Mouse (Mus musculus): Measurements from ENCODE around the gene Mob3b. TPM values are rescaled to one million over a fixed set of nuclear protein-coding genes. Genes with fewer than 3 reads are reported as not detected.
A peak's percentile ranks its signal among the peaks of the same experiment; 100 is the strongest.

Mob3b gene
- total RNA-seq, 4 experiments from 2014 or later, result 1.5 to 2.5 (median 1.9) TPM

DNA sequence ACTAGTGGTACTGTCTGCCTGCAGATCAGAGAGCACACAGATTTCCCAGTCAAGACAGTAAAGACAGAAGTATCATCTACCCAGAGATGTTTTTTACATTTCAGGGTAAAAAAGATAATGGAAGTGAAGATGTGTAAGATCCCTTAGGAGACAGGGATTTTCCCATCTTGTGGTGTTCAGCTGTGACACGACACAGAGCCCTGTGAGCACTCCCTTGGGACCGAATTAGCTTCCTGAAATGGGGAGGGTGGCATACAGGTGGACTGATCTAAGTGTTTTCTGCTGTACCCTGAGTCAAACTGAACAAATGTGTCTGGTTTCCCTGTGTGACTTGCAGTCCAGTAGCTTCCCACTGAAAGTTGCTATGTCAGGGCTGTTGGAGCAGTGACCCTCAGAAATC lies 42.3 kb downstream of the Mob3b start:
- no peak for DNase-seq (ENCODE audit: low spot score)

DNA sequence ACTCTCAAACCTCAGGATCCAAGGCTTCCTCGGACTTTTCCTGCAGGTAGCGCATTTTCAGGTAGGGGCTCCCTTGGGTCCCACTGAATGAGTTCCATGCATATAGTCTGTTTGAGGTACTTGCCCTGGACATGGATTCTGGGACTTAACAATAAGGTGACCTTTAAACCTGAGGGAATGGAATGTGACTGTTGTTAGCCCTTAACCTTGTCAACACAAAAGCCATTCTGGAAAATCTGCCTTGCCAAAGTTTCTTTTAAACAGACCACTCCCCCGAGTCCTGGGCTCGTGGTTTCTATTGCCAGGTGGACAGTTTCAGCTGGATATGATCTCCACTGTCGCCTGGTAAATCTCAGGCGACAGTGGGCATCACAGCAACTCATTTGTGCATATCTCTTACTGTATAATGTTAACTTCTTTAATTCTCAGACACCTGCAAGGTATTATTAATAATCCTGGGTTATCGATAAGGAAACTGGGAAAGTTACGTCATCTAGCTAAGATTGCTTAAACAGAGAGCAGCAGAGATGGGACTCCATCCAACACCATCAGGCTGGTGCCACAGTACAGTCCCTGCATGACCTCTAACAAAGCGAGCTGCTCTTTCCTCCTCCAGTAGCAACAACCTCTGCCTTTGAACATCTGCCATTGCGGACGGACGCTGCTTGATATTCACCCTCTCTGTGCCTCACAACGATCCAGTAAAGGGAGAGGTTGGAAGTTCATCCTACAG lies 43.6 kb downstream of the Mob3b start:
- no peak for DNase-seq (ENCODE audit: low spot score)

DNA sequence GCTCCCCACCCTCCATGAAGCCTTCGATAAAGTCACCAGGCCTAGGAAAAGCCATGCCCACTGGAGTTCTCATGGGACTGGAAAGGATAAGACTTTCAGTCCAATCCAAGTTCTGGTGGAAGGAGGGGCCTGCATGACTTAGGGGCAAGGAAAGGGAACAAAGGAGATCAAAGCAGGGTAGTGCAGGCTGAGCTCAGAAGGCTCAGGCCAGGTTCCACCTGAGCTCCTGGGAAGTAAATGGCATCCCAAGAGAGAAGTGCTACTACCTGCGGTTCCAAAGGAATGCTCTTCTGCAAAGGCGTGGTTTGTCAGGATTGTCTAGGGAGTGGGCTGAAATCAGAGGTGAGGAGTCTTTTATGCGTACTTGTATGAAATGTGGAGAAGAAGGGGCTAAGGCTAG lies 44.8 kb downstream of the Mob3b start:
- no peak for DNase-seq (ENCODE audit: low spot score)

DNA sequence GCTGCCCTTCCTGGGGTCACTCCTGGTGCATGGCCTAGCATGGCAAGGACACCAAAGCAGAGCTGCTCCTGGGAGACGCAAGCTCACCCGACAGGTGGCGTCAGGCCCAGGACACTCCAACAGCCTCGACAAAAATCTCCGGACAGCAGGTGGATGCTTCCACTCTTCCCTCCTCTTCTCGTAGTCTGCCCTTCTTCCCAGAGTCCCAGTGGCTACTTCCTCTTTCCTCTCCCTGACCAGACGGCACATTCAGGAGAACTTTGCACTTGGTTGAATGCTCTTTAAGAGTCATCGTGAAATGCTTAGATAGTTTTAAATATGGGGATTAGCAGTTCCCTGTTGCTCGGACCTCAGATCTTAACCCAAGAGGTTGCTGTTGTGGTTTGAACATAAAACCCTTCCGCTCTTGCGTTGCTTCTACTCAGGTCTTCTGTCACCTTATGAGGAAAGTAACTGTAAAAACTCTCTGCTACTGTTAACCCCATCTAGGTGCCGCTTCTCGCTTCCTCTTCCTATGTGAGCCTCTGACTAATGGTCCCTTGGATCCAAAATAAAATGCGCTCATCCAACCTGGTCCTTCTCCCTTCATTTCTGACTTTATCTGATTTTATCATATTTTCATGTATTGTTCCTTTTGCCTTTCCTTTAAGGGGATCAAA lies 52.0 kb downstream of the Mob3b start:
- no peak for DNase-seq (ENCODE audit: low spot score)

DNA sequence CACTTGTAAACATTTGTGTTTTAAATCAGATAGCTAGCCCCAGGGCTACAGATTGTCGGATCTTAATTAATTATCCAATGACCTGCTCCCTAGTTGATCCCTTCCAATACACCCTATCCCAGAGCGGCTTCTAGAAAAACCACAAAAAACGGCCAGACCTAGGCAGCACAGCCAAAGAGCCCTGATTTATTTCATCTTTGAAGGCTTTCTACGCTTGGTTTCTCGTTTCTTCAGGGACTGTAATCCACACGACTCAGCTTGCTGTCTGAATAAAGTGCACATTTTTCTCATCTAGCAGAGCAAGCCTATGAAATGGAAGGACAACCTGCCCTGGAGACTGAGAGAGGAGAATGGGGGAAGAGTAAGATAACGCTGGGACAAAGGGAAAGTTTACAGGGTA lies 56.1 kb downstream of the Mob3b start:
- DNase-seq (ENCODE audit: low spot score), result no peak

DNA sequence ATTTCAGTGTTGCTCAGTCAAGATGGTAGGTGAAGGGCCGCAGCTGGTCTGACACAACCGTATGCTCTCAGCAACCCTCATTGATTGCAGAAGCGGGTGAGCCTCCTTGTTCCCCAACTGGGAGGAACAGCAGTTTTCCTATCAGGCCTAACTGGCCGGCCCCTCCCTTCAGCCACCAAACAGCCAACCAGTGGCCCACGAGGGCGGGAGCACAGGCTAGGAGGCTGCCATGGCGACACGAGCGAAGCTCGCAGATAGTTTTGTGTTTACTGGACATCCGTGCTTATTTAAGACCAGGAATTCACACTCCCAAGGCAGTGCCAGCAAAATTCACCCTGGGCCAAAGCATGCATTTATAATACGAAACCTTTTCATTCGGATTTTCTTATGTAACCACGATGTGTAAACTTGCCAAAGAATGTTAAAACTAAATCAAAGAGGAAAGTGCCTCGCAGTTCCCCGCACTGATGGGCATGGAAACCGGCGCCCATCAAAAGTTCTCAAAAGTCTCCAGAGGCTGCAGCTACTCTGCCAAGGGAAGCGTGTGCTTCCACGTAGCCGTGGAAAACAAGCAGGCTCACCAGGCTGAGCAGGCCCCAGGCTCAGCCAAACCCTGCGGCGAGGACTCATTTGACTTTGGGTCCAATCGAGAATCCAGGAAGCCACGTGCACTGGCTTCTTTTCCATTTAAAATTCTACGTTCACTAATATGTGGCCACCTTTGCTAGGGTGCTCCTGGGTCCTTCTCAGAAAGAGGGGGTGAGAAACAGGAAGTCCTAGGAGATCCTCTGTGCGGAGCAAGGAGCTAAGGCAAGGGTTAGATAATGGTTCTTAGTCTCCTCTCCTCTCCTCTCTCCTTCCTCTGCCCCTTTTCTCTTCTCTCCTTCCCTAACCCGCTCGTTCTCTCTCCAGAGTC lies 57.2 kb downstream of the Mob3b start:
- peak; percentile 83 for DNase-seq (ENCODE audit: low spot score)

DNA sequence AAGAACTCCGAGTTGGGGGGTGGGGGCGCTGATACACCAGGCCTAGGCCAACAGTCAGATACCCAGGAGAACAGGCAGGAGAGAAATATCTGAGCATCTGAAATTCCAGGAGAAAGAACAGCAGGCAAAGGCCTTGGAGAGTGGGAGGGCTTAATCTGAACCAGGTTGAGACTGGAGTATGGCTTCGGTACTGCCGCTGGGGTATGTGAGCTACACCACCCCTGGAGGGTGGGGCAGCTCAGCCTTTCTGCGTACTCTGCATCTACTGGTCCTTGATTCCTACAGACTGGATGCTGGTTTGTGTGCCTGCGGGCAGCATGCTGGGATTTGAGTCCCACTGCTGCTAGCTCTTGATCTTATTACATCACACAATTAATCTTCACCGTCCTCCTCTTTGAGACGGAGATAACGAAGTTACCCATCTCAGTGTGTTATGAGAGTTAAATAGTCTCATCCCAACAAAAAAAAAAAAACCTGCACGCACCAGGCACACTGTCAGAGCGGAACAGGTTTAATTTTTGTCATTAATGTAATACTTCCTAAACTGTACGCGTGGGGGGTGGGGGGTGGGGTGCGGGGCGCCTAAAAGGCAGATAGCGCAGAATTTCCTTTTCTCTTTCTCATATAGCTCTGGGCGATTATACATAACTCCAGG lies 57.9 kb downstream of the Mob3b start:
- no peak for DNase-seq (ENCODE audit: low spot score)

DNA sequence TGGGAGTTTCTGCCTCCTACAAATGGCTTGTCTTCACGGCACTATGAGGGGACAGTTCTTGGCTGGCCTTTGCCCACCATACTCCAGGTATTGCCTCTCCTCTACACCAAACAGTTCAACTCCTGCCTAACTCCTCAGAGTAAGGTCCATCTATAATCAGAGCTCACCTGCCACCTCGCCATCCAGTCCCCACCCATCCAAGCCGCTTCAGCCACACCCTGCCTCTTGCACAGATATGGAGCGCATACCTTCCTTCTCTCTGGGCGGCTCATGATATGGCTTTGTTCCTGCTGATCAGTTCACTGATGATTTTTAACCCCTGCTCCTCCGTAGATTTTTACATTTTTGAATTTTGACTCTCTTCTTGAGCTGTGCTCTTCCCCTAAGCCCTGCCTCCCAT lies 58.7 kb downstream of the Mob3b start:
- no peak for DNase-seq (ENCODE audit: low spot score)

DNA sequence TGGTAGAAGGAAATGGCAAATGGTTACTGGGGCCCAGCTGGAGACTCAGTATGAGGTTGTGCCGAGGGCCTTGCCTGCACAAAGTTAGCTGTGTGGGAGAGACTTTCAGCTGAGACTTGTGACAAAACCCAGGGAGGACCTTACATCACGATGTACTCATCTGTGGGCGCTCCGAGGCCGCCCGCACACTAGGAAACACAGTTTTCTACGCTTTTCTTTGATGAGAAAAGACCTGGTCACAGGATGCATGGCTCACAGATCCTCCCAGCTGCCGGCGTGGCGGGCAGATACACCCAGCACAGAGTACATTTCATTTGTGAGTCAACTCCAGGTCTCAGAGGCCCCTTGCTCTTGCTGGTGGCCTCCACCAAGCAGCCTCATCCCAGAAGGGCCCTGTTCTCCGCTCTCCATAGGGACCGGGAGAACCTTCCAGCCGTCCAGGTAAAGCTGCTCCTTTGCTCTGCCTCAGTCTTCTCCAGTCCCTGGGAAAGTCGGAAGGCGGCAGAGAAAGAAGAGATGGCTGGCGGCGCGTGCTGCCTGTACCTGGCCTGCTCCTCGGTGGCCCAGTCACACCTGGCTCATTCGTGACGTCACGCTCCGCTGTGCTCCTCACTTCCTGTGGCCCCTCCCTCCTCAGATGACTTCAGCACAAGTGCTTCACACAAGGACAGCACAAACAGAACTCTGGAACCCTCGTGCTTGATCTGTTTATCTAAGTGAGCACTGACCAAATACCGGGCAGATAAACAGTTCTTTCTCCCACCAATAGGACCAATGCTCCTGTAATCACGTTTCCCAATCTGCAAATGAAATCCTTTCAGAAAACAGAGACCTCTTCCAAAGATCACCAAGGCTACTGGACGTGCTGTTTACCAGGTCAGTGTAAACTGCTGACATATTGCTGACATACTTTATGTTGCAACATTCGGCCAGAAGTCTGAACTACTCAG lies 60.8 kb downstream of the Mob3b start:
- DNase-seq (ENCODE audit: low spot score), result no peak

DNA sequence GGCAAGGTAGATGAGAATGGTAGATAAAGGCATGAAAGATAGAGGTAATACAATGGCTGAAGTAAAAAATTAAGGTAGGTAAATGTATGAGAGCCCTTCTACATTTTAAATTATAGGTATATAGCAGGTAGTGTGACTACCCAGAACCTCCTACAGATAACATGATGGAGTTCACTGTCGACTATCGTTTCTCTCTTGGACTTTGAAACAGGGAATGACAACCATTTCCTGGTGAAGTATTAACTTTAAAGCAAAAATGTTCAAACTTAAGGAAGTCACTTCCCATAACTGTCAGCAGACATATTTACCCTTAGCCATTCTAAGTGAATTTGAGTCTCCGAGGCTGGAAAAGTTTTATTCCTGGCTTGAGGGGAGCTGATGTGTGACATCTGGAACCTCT lies 64.8 kb downstream of the Mob3b start:
- DNase-seq (ENCODE audit: low spot score), result no peak

DNA sequence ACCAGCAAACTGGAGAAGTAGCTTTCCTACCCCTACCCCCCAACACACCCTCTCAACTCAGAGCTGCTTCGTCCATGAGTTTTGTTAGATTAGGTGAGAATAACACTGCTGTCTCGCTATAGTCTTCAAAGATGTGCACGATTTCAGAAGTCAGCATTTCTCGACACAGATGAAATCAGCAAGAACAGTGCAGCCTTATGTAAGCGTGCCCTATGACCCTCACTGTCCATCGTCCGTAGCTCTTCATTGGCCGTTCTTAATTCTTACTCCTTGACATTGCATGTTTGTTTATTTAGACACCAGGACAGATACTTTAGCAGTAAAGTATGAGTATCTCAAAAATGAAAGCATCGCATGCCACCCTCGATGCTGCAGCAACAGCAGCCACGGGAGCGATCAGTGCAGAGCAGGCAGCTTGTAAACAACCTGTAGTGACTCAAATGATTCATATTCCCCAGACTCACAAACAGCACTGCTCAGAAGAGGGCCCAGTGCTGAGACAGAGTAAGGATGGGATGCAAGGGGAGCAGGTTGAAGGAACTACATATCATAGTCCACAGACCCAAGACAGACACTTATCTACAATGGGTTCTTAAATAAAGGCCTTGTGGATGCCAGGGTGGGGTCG lies 66.0 kb downstream of the Mob3b start:
- DNase-seq (ENCODE audit: low spot score), result no peak

DNA sequence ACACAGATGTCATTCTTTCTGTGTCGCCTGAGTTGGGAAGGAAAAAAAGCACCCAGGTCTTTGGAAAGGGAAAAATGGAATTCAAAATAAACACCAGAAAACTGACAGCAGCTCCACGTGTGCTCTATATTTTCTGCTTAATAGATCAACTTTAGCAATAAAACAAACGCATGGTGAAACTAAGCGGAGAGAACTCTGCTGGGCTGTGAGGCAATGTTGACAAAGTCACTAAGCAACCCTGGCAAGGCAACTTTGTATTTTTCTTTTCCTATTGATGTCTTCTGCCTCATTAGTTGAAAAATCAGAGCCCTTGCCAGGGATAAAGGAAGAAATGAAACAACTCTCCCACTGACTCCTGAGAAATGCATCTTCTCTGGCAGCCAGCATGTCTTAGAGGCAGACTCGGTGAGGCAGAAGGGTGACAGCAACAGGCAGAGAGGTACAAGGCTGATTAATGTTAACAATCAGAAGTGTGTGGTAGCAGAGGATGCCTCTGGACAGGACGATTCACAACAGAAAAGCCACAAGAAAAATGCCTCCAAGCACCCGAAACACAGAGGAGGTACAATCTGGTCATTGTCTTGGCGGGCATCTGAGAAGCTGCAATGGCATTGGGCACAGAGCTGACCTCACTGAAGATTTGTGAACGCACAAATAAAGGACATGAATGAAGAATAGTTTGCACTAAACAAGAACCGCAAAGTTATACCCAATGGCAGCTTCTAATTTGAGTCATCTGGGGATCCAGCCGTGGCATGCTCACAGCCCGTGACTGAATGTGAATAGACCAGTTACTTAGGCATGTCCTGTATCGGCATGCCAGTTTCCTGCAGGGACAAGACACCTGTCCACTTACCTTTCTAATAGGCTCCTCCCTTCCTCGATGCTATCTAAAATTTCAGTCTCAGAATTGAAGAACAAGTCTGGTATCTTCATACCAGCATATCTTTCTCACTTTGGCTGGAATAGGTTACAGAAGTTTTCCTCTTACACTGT lies 67.7 kb downstream of the Mob3b start:
- no peak for DNase-seq (ENCODE audit: low spot score)

DNA sequence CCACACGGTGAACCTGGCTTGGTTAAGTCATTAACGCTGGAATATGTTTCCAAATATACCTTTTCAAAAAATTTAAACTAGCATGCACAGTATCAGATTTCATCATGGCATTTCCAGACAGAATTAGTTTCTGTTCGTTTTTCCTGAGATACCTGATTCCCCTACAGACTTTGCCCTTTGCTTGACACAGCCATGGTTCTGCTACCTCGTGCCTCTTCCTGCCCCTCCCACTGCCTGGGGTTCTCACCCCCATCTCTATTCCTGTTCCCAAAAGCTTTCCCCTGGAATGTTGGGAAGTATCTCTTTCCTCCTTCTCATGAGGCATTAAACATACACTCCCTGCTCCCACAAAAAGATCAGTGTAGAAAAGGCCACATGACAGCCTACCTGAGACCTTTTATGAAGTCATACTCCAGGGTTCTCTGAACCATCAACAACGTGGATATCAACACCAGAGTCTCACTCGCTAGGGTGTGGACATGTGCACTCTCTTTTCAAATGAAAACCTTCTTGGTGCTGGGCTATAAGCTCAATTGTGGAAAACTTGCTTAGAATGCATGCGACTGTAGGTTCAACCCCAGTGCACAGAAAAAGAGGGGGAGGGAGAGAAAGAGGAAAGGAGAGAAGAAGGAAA lies 71.1 kb downstream of the Mob3b start:
- no peak for DNase-seq (ENCODE audit: low spot score)

DNA sequence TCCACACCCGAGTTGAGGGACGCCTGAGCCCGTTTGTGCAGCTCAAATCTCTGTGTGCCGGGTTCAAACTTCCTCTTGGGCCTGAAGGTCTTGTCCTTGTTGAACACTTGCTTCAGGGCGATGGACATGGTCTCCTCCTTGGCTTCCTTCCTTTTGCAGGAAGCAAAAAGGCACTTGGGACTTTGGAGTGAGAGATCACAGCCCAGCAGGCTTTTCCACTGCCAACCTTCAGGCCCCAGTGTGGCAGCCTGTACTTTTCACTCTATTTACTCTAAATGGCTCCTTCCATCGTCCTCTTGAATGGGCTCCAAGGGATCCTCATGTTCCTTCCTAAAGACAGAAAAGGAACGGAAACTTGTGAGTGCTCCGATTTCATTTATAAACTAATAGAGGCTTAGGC lies 73.2 kb downstream of the Mob3b start:
- DNase-seq (ENCODE audit: low spot score), result no peak

DNA sequence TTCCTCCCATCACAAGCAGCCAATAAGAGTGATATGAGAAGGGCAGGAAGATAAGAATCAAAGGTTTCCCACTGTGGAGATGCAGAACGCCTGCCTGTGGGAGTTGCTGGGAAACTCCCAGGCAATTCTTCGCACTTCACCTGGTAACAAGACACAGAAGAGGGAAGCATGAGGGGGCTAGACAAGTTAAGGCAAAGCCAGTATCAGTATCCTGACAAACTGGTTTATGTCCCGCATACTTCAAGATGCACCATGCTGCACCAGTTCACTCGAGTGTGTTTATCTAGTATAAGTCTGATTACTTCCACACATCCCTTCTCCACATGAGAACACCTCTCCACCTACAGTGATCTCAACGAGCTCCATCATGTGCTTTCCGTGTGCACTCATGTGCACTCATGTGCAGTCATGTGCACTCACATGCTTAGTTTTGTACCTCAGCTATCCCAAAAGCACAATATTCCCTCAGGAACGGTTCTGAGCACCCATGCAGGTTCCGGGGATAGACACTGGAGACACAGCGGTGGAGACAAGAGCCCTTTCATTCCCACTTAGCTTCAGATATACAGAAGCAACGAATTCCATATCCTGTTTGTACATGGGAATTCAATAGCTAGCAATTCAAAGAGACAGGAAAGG lies 74.7 kb downstream of the Mob3b start:
- DNase-seq (ENCODE audit: low spot score), result no peak

DNA sequence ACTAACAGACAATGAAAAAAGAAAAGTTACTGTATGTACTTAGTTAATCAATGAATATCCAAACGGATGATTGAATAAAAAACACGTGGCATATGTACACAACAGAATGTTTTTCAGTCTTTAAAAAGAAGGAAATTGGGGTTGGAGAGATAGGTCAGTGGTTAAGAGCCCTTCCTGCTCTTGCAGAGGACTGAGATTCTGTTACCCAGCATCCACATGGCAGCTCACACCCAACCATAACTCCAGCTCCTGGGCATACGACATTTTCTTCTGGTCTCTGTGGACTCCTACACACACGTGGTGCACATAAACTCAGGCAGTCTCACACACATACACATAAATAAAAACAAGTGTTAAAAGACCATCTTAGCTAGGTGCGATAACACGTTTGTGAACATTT lies 77.0 kb downstream of the Mob3b start:
- no peak for DNase-seq (ENCODE audit: low spot score)

DNA sequence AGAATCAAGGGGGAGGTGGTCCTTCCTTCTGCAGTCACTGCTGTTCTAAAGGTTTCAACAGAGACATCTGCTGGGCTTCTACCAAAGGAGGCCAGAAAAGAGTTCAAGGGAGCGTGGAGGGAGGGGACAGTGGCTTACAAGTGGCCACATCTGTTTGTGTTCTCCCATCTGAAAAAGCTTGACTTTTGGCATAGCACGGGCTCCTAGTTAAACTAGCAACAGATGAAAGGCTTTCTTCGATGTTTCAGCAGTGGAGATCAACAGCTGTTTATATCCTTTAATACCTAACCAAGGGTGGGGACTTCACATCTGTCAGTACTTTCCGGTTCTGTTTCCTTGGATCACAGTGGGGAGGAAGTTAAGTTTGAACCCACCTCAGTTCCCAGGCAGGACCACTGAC lies 88.5 kb downstream of the Mob3b start:
- DNase-seq (ENCODE audit: low spot score), result peak; percentile 13

DNA sequence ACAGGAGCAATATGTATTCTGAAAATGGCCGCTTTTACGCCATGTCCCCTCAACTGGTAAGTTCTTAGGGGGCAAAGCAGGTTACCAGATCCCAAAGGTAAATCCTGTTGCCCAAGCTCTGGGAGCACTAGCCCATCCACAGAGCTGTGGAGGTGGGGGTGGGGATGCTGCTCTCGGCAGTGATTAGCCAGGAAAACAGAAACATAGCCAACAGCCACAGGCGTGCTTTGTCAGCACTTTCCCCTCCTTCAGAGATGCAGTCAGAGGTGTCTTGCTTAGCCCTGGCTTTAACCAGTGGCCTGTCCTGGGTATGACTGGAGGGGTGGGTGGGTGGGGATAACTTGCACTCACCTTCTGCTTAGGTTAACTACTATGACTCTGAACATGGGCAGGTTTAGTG lies 91.1 kb downstream of the Mob3b start:
- no peak for DNase-seq (ENCODE audit: low spot score)

All from heart, adult 8-10 months (tissue).